Mouse (Mus musculus): Measurements from ENCODE around the gene Ago1. TPM values are rescaled to one million over a fixed set of nuclear protein-coding genes. Genes with fewer than 3 reads are reported as not detected.

Ago1 gene
- polyA plus RNA-seq, 1 experiment, result 37.0 TPM

DNA sequence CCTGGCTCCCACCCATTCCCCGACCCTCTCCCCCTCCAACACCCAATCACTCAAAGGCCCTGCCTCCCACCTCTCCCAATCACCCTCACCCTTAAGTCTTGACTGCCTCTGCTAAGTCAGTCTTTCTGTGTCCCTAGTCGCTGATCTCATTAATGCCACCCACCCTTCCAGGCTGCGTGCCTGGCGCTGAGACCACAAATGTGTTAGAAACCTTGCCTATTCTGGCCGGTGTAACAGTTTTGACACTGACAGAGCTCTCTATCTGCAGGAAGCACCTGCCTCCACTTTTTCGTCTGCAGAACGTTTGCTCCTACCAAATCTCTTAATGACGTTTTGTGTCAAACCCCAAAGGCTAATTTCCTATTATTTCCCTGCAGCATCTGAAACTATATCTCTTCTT, 542 bp upstream of the Ago1 start:
- TF ChIP-seq CTCF (IDR thresholded peaks at IDR 0.05; ENCODE audit: borderline replicate concordance, insufficient read depth, low read depth, low read length) (no peak), POLR2A (IDR thresholded peaks at IDR 0.05; ENCODE audit: borderline replicate concordance, insufficient read depth, low read length) (no peak)
- no peak for DNase-seq
- Histone ChIP-seq H3K4me3 (replicated peaks; ENCODE audit: insufficient read depth, low read depth, low read length) (peak overlapping the region; percentile 96), H3K27ac (ENCODE audit: insufficient read depth, low read length) (peak overlapping the region; percentile 14; the same call in 1 of the 2 replicates), H3K4me1 (ENCODE audit: control insufficient read depth, insufficient read depth, low read length) (no peaks in the 10 kb centered on the region), H3K27me3 (ENCODE audit: control insufficient read depth, insufficient read depth, low read length) (no peaks in the 10 kb centered on the region)
- 2% methylated on average over 8 of the region's 8 CpGs for WGBS

DNA sequence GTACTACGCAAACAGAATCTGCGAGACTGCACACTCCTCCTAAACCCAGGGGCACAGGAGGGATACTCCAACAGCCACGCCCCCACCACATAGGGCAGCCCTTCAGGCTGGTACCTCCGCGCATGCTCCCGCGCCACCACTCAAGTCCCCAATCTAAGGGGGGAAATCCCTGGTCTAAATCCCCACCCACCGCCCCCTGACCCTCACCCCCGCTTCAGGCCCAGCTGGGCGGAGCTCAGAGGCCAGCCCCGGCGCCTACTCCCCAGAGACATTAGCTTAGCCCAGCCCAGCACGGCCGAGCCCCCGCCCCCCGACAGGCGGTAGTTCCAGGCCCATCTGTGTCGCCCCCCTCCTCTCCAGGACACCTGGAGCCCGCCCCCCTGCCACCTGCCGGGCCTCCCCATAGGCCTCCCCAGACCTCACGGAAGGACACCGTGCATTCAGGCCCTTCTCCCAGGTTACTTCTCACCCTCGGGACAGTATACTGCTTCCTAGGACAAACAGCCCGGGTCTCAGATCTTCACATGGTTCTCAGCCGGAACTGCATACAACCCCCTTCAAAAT, 580 bp downstream of the Ago1 start:
- WGBS, result 2% methylated on average over 25 of the region's 25 CpGs
- peak overlapping the region; percentile 92 for H3K27ac ChIP-seq (ENCODE audit: insufficient read depth, low read length)
- no peaks in the 10 kb centered on the region for H3K4me1 ChIP-seq (ENCODE audit: control insufficient read depth, insufficient read depth, low read length)
- no peak for TF ChIP-seq POLR2A (IDR thresholded peaks at IDR 0.05; ENCODE audit: borderline replicate concordance, insufficient read depth, low read length)
- no peak for TF ChIP-seq CTCF (IDR thresholded peaks at IDR 0.05; ENCODE audit: borderline replicate concordance, insufficient read depth, low read depth, low read length)
- DNase-seq, result peak; percentile 50 to 51
- H3K4me3 ChIP-seq (replicated peaks; ENCODE audit: insufficient read depth, low read depth, low read length), result peak overlapping the region; percentile 96
- H3K27me3 ChIP-seq (ENCODE audit: control insufficient read depth, insufficient read depth, low read length), result no peaks in the 10 kb centered on the region

DNA sequence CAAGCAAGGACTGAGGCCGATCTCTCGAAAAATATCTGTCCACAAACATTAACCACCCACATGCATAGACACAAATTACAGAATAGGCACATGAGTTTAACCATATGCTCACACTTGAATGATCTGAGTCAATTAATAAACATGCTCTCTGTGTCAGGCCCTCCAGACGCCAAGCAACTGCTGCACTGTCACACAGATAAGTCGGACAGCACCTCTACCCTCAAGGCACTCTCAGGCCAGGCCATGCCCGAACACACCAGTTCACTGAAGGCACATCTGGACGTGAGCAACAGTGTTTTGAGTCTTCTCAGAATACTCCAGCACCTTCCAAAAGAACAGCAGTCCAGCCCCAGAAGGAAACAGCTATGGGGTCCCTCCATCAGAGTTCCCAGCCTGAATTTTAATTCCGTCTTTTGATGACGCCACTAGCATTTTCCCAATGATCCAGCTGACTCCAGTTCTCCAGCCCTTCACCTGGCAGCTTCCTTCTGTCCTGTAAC, 2.1 kb downstream of the Ago1 start:
- no peak overlapping the region for H3K27ac ChIP-seq (ENCODE audit: insufficient read depth, low read length)
- no peaks in the 10 kb centered on the region for H3K4me1 ChIP-seq (ENCODE audit: control insufficient read depth, insufficient read depth, low read length)
- no peak for DNase-seq
- TF ChIP-seq POLR2A (IDR thresholded peaks at IDR 0.05; ENCODE audit: borderline replicate concordance, insufficient read depth, low read length) (no peak), CTCF (IDR thresholded peaks at IDR 0.05; ENCODE audit: borderline replicate concordance, insufficient read depth, low read depth, low read length) (no peak)
- no peaks in the 10 kb centered on the region for H3K27me3 ChIP-seq (ENCODE audit: control insufficient read depth, insufficient read depth, low read length)
- 38% methylated on average over 8 of the region's 8 CpGs for WGBS
- H3K4me3 ChIP-seq (replicated peaks; ENCODE audit: insufficient read depth, low read depth, low read length), result no peak overlapping the region

DNA sequence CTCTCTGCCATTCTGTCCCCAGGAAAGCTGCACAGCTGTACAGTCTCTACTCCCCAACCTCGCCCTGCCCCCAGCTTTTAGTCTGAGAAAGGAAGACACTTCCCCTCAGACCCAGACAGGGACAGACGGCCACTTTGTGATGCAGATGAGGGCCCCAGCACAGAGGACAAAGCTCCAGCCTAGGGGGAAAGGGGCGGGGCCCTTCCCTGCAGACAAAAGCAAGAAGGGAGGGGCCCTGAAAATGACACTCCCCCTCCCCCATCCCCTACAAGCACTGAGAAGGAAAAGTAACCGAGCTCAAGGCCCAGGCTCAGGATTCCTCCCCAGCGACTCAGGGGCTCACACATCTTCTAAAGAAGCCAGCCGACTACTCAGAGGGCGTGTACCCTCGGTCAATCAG, 2.5 kb downstream of the Ago1 start:
- peak in 1 of 2 experiments; percentile 30 for DNase-seq
- Histone ChIP-seq H3K27me3 (ENCODE audit: control insufficient read depth, insufficient read depth, low read length) (no peaks in the 10 kb centered on the region), H3K4me3 (replicated peaks; ENCODE audit: insufficient read depth, low read depth, low read length) (no peak overlapping the region), H3K4me1 (ENCODE audit: control insufficient read depth, insufficient read depth, low read length) (no peaks in the 10 kb centered on the region), H3K27ac (ENCODE audit: insufficient read depth, low read length) (no peak overlapping the region; the same call in 1 of the 2 replicates)
- 45% methylated on average over 8 of the region's 8 CpGs for WGBS
- TF ChIP-seq CTCF (IDR thresholded peaks at IDR 0.05; ENCODE audit: borderline replicate concordance, insufficient read depth, low read depth, low read length), result no peak
- TF ChIP-seq POLR2A (IDR thresholded peaks at IDR 0.05; ENCODE audit: borderline replicate concordance, insufficient read depth, low read length), result no peak

DNA sequence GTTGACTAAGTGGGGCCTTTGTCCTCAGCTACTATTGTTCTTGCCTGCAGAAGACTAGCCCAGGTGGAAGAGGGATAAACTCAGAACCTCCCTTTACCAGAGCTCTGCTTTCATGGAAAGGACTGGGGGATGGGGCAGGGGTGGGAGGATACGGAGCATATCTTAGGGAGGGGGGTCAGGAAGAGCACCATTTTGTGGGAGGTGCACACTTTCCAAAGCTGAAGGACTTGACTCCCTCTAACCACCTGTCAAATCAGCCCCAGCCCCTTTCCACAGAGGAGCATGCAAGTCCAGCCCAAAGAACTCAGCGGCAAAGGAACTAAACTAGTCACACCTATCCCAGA, 3.5 kb downstream of the Ago1 start:
- no peak for DNase-seq
- Histone ChIP-seq H3K4me3 (replicated peaks; ENCODE audit: insufficient read depth, low read depth, low read length) (no peak overlapping the region), H3K27ac (ENCODE audit: insufficient read depth, low read length) (no peak overlapping the region), H3K4me1 (ENCODE audit: control insufficient read depth, insufficient read depth, low read length) (no peaks in the 10 kb centered on the region), H3K27me3 (ENCODE audit: control insufficient read depth, insufficient read depth, low read length) (no peaks in the 10 kb centered on the region)
- 43% methylated on average over 2 of the region's 2 CpGs for WGBS
- no peak for TF ChIP-seq POLR2A (IDR thresholded peaks at IDR 0.05; ENCODE audit: borderline replicate concordance, insufficient read depth, low read length)
- TF ChIP-seq CTCF (IDR thresholded peaks at IDR 0.05; ENCODE audit: borderline replicate concordance, insufficient read depth, low read depth, low read length), result no peak

DNA sequence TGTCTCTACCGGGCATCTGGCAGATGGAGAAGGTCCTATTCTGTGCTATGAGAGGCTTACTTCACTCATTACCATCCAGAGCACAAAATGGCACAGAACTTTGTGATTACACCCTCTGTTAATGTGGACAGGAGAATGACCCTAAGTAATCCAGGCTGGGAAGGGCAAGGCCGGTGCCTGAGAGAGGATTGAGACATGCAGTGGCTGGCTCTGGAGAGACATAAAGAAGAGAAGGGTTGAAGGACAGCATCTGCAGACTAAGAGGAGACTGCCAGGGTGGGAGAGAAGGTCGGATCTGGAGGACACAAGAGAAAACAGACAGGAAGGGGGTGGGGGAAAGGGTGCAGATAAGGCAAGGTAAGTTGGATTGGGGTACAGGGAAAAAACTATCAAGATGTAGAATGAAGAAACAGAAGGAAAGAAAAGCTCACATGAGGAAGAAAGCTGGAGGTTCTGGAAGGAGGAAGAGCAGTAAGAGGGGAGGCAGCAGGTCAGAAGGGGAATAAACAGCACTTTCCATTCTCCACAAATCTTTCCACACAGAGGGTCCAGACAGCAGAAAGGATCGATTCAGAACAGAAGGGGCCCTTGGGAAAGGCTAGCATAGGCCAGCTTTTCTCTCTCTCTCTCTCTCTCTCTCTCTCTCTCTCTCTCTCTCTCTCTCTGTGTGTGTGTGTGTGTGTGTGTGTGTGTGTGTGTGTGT, 4.0 kb downstream of the Ago1 start:
- no peak for DNase-seq
- H3K27ac ChIP-seq (ENCODE audit: insufficient read depth, low read length), result no peak overlapping the region
- TF ChIP-seq POLR2A (IDR thresholded peaks at IDR 0.05; ENCODE audit: borderline replicate concordance, insufficient read depth, low read length) (no peak), CTCF (IDR thresholded peaks at IDR 0.05; ENCODE audit: borderline replicate concordance, insufficient read depth, low read depth, low read length) (no peak)
- H3K4me3 ChIP-seq (replicated peaks; ENCODE audit: insufficient read depth, low read depth, low read length), result no peak overlapping the region
- H3K27me3 ChIP-seq (ENCODE audit: control insufficient read depth, insufficient read depth, low read length), result no peaks in the 10 kb centered on the region
- WGBS, result 32% methylated on average over 4 of the region's 4 CpGs
- H3K4me1 ChIP-seq (ENCODE audit: control insufficient read depth, insufficient read depth, low read length), result no peaks in the 10 kb centered on the region

DNA sequence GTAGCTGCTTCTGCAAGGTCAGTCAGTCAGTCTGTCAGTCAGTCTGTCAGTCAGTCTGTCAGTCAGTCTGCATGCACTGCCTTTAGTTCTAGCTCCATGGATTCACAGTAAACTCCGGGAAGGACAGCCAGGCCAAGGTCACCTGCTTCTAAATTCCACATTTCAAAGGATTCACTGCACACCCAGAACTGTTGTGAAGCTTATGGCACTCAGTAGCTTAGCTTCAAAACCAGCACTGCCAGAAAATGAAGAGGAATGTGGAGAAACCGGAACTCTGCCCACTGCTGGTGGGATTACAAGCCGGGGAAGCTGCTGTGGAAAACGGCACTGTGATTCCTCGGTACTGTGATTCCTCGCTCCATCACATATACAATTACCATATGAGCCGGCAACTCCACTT, 12.9 kb downstream of the Ago1 start:
- TF ChIP-seq CTCF (IDR thresholded peaks at IDR 0.05; ENCODE audit: borderline replicate concordance, insufficient read depth, low read depth, low read length) (no peak), POLR2A (IDR thresholded peaks at IDR 0.05; ENCODE audit: borderline replicate concordance, insufficient read depth, low read length) (no peak)
- 79% methylated on average over 7 of the region's 7 CpGs for WGBS
- no peak overlapping the region for H3K4me3 ChIP-seq (replicated peaks; ENCODE audit: insufficient read depth, low read depth, low read length)
- no peaks in the 10 kb centered on the region for H3K27me3 ChIP-seq (ENCODE audit: control insufficient read depth, insufficient read depth, low read length)
- no peaks in the 10 kb centered on the region for H3K4me1 ChIP-seq (ENCODE audit: control insufficient read depth, insufficient read depth, low read length)
- no peak for DNase-seq
- H3K27ac ChIP-seq (ENCODE audit: insufficient read depth, low read length), result no peak overlapping the region
